Mouse (Mus musculus) kidney, postnatal 0 days (tissue): ENCODE measurements around the gene Gabrr1. TPM values are rescaled to one million over a fixed set of nuclear protein-coding genes. Genes with fewer than 3 reads are reported as not detected.
A peak's percentile ranks its signal among the peaks of the same experiment; 100 is the strongest.

Experiments used
- ATAC-seq: fragments of 200-750 bp; cut with Nextera tagmentation; replicated peaks from 2 replicates; pipeline ENCODE4 v1.8.0; 2017; ENCODE audit warnings: low read depth, moderate number of reproducible peaks, moderate TSS enrichment, moderate library complexity; ENCODE audit not compliant: low FRiP score
- DNase-seq: peaks from one replicate; pipeline ENCODE4 v3.0.0-alpha.2; 2016; ENCODE audit warnings: low spot score
- H3K27ac ChIP-seq: fragments of 300-500 bp; sonication (generic); 2 replicates; pipeline ENCODE4 v1.5.1; 2014; ENCODE audit warnings: mild to moderate bottlenecking
- H3K27me3 ChIP-seq: fragments of 300-500 bp; sonication (generic); 2 replicates; pipeline ENCODE4 v1.6.1; 2014; ENCODE audit warnings: low read length, mixed read lengths; ENCODE audit not compliant: insufficient read depth
- H3K36me3 ChIP-seq: fragments of 300-500 bp; sonication (generic); 2 replicates; pipeline ENCODE4 v1.6.1; 2014; ENCODE audit warnings: low read length, mixed read lengths; ENCODE audit not compliant: insufficient read depth
- H3K4me1 ChIP-seq: fragments of 300-500 bp; sonication (generic); replicated peaks from 2 replicates; pipeline ENCODE4 v1.6.1; 2014; ENCODE audit warnings: antibody characterized with exemption, low read length, mixed read lengths; ENCODE audit not compliant: insufficient read depth
- H3K4me2 ChIP-seq: fragments of 300-500 bp; sonication (generic); 2 replicates; pipeline ENCODE4 v1.6.1; 2014; ENCODE audit warnings: mild to moderate bottlenecking, low read length, moderate library complexity, mixed read lengths
- H3K4me3 ChIP-seq: fragments of 300-500 bp; sonication (generic); replicated peaks from 2 replicates; pipeline ENCODE4 v1.5.1; 2014; ENCODE audit warnings: low read depth, low read length
- H3K9ac ChIP-seq: fragments of 300-500 bp; sonication (generic); 2 replicates; pipeline ENCODE4 v1.6.1; 2014; ENCODE audit warnings: low read depth, low read length
- H3K9me3 ChIP-seq: fragments of 300-500 bp; sonication (generic); replicated peaks from 2 replicates; pipeline ENCODE4 v1.6.1; 2016; ENCODE audit warnings: low read length, inconsistent platforms, mixed read lengths
- CTCF ChIP-seq: IDR thresholded peaks from 2 replicates; pipeline ENCODE4 v1.5.1; 2016; ENCODE audit warnings: antibody characterized with exemption, low read depth, mild to moderate bottlenecking, moderate library complexity
- WGBS: fragments of 180-500 bp; shearing (Covaris S2); extraction: QIAGEN DNeasy Blood & Tissue Kit; methylation state at CpG from one replicate; pipeline ENCODE4 v1.1.7; 2014; 5-methylcytosine and 5-hydroxymethylcytosine counted together
- polyA plus RNA-seq: library from polyadenylated mRNA; unstranded; fragments of >200 nt; fragmentation: Nextera tagmentation; extraction: Ambion mirVana; gene quantifications from 2 replicates; pipeline ENCODE4 v1.2.1, GENCODE M21; 2015

Gabrr1 gene
- polyA plus RNA-seq, 1 experiment from 2014 or later = not detected

DNA sequence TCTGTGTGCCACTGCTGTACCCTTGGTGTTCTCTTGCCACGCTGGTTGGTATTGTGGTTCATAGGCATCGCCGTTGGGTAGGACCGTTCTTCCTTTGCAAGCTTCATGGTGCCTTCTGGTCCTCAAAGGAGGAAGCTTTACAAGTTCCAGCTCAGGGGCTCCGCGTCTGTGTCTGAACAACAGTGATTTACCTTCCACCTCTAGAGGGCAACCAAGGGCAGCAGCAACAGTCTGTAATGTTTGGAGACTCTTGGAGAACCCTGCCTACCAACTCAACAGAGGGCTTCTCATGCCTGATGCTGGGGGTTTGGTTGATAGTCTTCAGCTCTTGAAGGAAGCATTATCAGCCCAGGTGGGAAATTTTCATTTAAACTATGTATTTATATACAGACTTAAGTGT is 7.8 kb upstream of the Gabrr1 start:
- Histone ChIP-seq H3K27ac (no peak overlapping the region), H3K9me3 (no peaks in the 10 kb centered on the region), H3K27me3 (no peaks in the 10 kb centered on the region), H3K36me3 (no peaks in the 10 kb centered on the region), H3K4me2 (no peak overlapping the region), H3K9ac (no peak overlapping the region), H3K4me3 (no peak overlapping the region), H3K4me1 (no peaks in the 10 kb centered on the region)
- peak; percentile 51 for DNase-seq
- 80% methylated on average over 6 of the region's 6 CpGs for WGBS
- no peak for ATAC-seq
- peak; percentile 73 for TF ChIP-seq CTCF

DNA sequence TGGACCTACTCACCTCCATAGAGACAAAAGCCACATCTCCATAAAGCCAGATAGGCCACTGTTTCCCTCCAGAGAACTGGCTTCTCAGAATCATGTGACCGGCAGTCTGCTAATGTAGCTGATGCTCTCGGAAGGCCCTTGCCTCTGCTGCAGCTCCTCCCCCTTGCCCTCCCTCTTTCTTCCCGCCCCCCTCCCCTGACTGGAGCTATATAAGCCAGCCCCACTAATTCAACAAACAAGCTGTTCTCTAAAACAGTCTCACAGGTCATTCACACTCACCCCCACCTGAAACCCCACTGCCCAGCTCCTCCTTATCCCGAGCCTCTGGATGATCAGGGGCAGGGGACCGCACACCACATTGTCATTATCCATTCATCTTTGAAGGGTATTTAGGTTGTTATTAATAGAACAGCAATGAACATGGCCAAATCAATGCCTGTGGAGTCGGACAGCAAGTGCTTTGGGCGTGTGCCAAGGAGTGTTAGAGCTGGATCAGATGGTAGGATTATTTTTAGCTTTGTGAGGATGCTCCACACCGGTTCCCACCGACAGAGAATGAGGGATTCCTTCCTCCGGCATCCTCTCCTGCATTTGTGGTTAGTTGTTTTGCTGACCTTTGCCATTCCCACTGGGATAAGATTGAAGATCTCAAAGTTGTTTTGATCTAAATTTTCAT is 6.8 kb upstream of the Gabrr1 start:
- DNase-seq = no peak
- Histone ChIP-seq H3K4me2 (no peak overlapping the region), H3K27ac (no peak overlapping the region), H3K4me3 (no peak overlapping the region), H3K4me1 (no peaks in the 10 kb centered on the region), H3K9ac (no peak overlapping the region), H3K36me3 (no peaks in the 10 kb centered on the region), H3K9me3 (no peaks in the 10 kb centered on the region), H3K27me3 (no peaks in the 10 kb centered on the region)
- 64% methylated on average over 10 of the region's 10 CpGs for WGBS
- no peak for TF ChIP-seq CTCF
- ATAC-seq = no peak; the same call in 1 of the 2 replicates

DNA sequence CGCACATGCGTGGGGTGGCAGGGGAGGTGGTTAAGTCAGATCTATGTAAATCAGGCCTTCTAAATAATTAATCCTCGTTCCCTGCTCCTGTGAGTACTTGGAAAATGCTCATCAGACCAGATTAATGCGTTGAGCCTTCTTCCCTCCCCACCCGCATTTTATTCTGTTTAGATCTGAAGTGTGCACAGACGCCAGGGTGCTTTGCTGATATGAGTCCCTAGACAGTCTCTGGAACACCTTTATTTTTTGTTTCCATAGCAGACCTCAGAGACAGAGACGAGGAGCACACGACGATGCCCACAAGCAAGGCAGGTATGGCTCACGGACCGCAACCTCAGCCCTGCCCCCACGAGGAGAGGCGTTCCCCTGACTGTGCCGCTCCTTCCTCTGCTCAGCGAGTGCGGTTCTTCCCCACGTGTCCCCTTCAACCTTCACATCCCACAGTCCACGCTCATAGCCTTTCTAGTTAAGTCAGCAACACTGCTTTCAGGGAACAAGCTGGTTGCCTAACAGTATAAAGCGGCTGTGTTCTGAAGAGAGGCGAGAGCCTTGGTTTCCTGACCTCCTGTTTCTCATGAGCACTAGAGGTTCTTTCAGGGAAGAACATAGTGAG is 14.5 kb downstream of the Gabrr1 start:
- peak; percentile 3 for DNase-seq
- Histone ChIP-seq H3K27ac (no peak overlapping the region), H3K36me3 (no peaks in the 10 kb centered on the region), H3K4me1 (no peaks in the 10 kb centered on the region), H3K4me2 (peak overlapping the region; percentile 18; the same call in 1 of the 2 replicates), H3K9ac (0 out of 2 replicates have a peak overlapping the region, but pooled peaks have one; percentile 27), H3K4me3 (no peak overlapping the region), H3K27me3 (no peaks in the 10 kb centered on the region; the same call in 1 of the 2 replicates), H3K9me3 (no peaks in the 10 kb centered on the region)
- no peak for TF ChIP-seq CTCF
- 36% methylated on average over 20 of the region's 20 CpGs for WGBS
- ATAC-seq = no peak

DNA sequence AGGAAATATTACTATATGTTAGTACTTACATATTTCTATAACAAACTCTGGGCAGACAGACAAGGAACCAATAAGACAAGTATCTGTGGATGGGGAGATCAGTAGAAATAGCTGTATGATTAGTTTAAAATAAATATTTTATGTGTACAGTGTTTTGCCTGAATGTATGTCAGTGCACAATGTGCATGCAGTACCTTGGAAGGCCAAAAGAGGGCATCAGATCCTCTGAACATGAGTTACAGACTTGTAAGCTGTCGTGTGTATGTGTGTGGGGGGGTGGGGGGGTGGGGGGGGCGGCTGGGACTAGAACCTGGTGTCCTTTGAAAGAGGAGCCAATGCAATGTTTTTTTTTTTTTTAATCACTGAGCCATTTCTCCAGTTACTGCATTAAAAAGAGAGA is 15.5 kb downstream of the Gabrr1 start:
- H3K9me3 ChIP-seq = no peaks in the 10 kb centered on the region
- H3K36me3 ChIP-seq = no peaks in the 10 kb centered on the region
- no peak overlapping the region for H3K27ac ChIP-seq
- 2% methylated on average over 2 of the region's 2 CpGs for WGBS
- H3K4me1 ChIP-seq = no peaks in the 10 kb centered on the region
- H3K4me3 ChIP-seq = no peak overlapping the region
- no peak overlapping the region for H3K4me2 ChIP-seq
- no peak overlapping the region for H3K9ac ChIP-seq
- TF ChIP-seq CTCF = peak; percentile 71
- ATAC-seq = no peak
- DNase-seq = peak; percentile 58
- H3K27me3 ChIP-seq = no peaks in the 10 kb centered on the region; the same call in 1 of the 2 replicates

DNA sequence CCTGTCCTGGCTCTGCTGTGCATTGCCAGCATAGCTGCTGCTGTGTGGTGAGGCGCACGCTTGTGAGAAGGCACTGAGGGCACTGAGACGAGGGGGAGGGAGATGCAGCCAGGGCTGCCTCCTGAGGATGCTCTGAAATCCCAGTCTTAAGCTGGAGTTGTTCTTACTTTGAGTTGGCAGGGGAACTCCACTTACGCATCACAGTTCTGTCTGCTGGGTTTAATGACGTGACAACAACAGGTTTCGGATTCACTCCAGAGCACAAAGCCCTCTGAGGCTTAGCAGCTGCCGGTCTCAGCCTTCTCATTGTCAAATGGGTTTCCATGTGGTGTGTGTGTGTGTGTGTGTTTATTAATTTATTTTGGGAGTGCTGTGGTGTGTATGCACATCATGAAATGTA is 16.8 kb downstream of the Gabrr1 start:
- no peak overlapping the region for H3K4me2 ChIP-seq
- ATAC-seq (no peak), DNase-seq (no peak)
- H3K4me3 ChIP-seq = no peak overlapping the region
- H3K4me1 ChIP-seq = no peaks in the 10 kb centered on the region
- no peaks in the 10 kb centered on the region; the same call in 1 of the 2 replicates for H3K27me3 ChIP-seq
- H3K27ac ChIP-seq = no peak overlapping the region
- H3K9ac ChIP-seq = no peak overlapping the region
- no peaks in the 10 kb centered on the region for H3K9me3 ChIP-seq
- no peaks in the 10 kb centered on the region for H3K36me3 ChIP-seq
- no peak for TF ChIP-seq CTCF
- 43% methylated on average over 7 of the region's 7 CpGs for WGBS

DNA sequence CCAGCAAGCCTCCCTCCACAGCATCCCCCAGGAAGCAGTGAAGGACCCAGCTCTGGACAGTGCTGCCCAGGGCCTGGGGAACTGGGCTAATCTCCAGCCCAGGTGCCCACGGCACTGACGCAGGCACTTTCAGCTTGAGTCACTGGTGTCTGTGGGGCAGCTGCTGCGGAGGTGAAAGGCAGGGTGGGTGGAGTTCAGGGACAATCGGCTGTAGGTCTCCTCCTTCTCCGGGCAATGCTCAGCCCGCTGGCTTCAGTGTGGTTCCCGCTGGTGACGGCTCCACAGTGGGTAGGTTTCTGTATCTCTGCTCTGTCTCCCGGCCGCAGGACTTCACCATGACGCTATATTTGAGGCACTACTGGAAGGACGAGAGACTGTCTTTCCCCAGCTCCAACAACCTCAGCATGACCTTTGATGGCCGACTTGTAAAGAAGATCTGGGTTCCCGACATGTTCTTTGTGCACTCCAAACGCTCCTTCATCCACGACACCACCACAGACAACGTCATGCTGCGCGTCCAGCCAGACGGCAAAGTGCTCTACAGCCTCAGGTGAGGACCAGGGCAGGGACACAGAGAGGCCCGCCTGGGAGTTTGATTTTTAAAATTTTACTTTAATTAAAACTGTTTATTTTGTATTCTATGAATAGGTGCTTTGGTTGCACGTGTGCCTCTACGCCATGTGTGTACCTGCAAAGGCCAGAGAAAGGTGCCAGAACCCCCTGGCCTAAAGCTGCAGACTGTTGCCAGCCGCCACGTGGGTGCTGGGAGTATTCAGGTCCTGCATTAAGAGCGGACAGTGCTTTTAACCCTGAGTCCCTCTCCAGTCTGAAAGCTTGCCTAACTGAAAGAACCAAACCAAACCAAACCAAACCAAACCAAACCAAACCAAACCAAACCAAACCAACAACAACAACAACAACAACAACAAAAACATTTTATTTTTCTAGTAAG is 20.0 kb downstream of the Gabrr1 start:
- no peaks in the 10 kb centered on the region for H3K9me3 ChIP-seq
- H3K27me3 ChIP-seq = no peaks in the 10 kb centered on the region; the same call in 1 of the 2 replicates
- no peaks in the 10 kb centered on the region for H3K4me1 ChIP-seq
- no peak for TF ChIP-seq CTCF
- H3K4me3 ChIP-seq = no peak overlapping the region
- WGBS = 83% methylated on average over 26 of the region's 26 CpGs
- ATAC-seq (no peak), DNase-seq (no peak)
- no peak overlapping the region for H3K27ac ChIP-seq
- no peak overlapping the region for H3K4me2 ChIP-seq
- H3K9ac ChIP-seq = no peak overlapping the region
- no peaks in the 10 kb centered on the region for H3K36me3 ChIP-seq
